Mouse (Mus musculus): ENCODE measurements around the gene Jtb. TPM values are rescaled to one million over a fixed set of nuclear protein-coding genes. Genes with fewer than 3 reads are reported as not detected.
"Not testable (repeated sequence)": the region's sequence is repeated elsewhere in the genome, so short reads cannot be mapped to it uniquely, and the experiment has no call there.

Gene Jtb
- polyA plus RNA-seq, 1 experiment from 2014 or later = 95.8 TPM

DNA sequence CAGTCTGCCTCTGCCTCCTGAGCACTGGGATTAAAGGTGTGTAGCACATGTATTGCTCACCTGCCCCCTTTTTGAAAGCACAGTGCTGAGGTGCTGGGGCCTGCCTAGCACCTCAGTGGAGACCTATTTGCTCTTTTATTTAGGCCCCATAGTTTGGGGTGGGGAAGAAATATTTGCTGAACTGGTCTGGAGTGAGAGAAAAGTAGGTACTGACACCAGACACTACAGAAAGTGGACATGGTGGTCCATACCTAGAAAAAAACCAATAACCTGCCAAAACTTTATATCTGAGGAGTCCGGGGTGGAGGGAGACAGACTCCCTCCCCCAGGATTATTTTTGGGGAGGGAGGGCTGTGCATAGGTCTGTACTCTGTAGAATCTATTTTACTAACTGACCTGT, 21.8 kb downstream of the Jtb start:
- H3K9ac ChIP-seq (ENCODE audit: low read depth, low read length); H3K4me3 ChIP-seq (ENCODE audit: low read depth, low read length); H3K9me3 ChIP-seq (replicated peaks; ENCODE audit: control insufficient read depth, low read length); H3K4me1 ChIP-seq (ENCODE audit: control insufficient read depth, insufficient read depth, low read length); ATAC-seq (replicated peaks; ENCODE audit: insufficient number of reproducible peaks, low FRiP score, low TSS enrichment); H3K27ac ChIP-seq (ENCODE audit: low read depth, low read length); H3K36me3 ChIP-seq (ENCODE audit: control insufficient read depth, insufficient read depth, low read length); H3K27me3 ChIP-seq (ENCODE audit: control insufficient read depth, insufficient read depth, low read length); H3K4me2 ChIP-seq: not testable (repeated sequence)
- WGBS (ENCODE audit: insufficient replicate concordance) = 76% methylated on average over 1 of the region's 1 CpGs

DNA sequence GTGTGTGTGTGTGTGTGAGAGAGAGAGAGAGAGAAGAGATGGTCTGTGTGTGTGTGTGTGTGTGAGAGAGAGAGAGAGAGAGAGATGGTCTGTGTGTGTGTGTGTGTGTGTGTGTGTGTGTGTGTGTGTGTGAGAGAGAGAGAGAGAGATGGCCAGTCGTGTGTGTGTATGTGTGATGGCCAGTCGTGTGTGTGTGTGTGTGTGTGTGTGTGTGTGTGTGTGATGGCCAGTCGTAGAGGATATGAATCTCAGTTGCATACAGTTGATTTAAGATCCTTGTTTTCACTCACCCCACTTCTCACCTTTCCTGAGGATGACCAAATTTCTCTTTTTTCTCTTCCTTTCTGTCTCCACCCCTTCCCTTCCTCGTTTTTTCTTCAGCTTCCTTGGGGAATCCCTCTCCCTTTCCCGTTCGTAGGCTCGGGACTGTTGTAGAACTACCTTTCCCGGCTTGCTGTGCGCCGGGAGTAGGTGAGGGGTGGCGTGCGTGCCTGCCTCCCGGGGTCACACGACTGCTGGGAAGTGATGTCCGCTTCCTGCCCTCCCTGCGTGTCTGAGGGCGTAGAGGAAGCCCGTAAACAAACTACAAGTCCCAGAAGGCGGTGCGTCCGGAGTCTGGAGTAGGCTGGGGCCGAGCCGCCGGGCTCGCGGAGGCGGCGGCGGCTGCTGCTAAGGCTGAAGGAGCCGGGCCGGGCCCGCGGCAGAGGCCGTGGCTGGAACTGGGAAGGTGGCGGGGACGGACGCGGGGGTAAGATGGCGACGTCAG, 22.4 kb downstream of the Jtb start, which contains the start of gene Crtc2:
Gene Crtc2, plus strand, starts transcription at position 511 of the 766 bp plus-strand sequence.
- H3K4me2 ChIP-seq = peak within 1 kb of the TSS; percentile 87
- ATAC-seq (replicated peaks; ENCODE audit: insufficient number of reproducible peaks, low FRiP score, low TSS enrichment) = peak; percentile 96
- peaks cover 2% of the 10 kb centered on the region; the same call in 1 of the 2 replicates for H3K36me3 ChIP-seq (ENCODE audit: control insufficient read depth, insufficient read depth, low read length)
- H3K27ac ChIP-seq (ENCODE audit: low read depth, low read length) = peak within 1 kb of the TSS; percentile 87
- H3K27me3 ChIP-seq (ENCODE audit: control insufficient read depth, insufficient read depth, low read length) = no peaks in the 10 kb centered on the region
- H3K9ac ChIP-seq (ENCODE audit: low read depth, low read length) = peak within 1 kb of the TSS; percentile 92
- H3K9me3 ChIP-seq (replicated peaks; ENCODE audit: control insufficient read depth, low read length) = no peaks in the 10 kb centered on the region
- H3K4me3 ChIP-seq (ENCODE audit: low read depth, low read length) = peak within 1 kb of the TSS; percentile 91
- 3% methylated on average over 40 of the region's 40 CpGs for WGBS (ENCODE audit: insufficient replicate concordance)
- peaks cover 9% of the 10 kb centered on the region for H3K4me1 ChIP-seq (ENCODE audit: control insufficient read depth, insufficient read depth, low read length)

DNA sequence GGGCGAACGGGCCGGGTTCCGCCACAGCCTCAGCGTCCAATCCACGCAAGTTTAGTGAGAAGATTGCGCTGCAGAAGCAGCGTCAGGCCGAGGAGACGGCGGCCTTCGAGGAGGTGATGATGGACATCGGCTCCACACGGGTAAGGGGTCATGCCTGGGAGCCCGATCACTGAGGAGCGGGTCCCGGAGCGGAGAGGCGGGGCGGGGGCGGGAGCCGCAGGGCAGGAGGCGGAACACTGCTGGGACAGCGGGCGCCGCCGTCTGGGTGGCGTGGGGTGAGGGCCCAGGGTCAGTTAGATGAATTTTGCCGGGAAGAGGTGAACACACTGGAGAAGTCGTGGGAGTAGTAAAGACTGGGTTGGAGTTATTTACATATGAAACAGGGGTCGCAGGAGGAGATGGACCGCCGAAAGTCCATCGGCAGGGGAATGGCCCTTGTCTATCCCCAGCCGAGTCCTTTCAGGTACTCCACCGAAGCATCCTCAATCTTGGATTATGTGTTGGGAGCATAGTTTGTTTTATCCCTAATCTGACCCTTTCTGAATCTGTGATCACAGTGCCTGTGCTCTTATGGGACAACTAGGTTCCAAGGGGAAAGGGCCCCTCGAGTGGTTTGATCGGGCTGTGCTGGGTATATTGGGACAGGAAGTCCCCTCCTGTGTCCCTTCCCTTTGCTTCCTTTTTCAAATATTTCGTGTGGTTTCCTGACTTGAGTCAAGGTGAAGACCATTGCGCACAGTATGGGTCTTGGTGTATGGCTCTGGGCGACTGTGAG, 23.2 kb downstream of the Jtb start:
- Histone ChIP-seq H3K4me1 (ENCODE audit: control insufficient read depth, insufficient read depth, low read length) (peaks cover 6% of the 10 kb centered on the region), H3K4me2 (peak overlapping the region; percentile 87), H3K9ac (ENCODE audit: low read depth, low read length) (peak overlapping the region; percentile 92), H3K27me3 (ENCODE audit: control insufficient read depth, insufficient read depth, low read length) (no peaks in the 10 kb centered on the region), H3K4me3 (ENCODE audit: low read depth, low read length) (peak overlapping the region; percentile 91), H3K36me3 (ENCODE audit: control insufficient read depth, insufficient read depth, low read length) (peaks cover 6% of the 10 kb centered on the region), H3K9me3 (replicated peaks; ENCODE audit: control insufficient read depth, low read length) (no peaks in the 10 kb centered on the region), H3K27ac (ENCODE audit: low read depth, low read length) (peak overlapping the region; percentile 87)
- ATAC-seq (replicated peaks; ENCODE audit: insufficient number of reproducible peaks, low FRiP score, low TSS enrichment) = peak; percentile 75
- 1% methylated on average over 41 of the region's 41 CpGs for WGBS (ENCODE audit: insufficient replicate concordance)

DNA sequence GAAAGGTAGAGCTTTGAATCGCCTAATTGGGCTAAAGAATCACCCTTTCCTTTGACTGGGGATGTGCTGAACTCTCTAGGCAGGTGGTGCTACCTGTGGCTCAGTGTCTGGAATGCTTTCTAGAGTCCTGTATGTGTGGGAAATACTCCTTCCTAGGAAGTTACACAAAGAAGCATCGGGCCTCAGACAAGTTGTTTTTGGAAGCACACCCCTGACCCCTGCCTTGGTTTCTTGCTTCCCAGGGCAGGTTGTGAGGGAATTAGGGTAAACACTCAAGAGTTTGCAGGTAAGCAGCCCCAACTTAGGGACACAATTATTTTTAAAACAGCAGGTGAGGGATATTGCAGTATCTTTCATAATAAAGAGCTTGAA, 23.8 kb downstream of the Jtb start:
- Histone ChIP-seq H3K4me1 (ENCODE audit: control insufficient read depth, insufficient read depth, low read length) (peaks cover 6% of the 10 kb centered on the region), H3K4me3 (ENCODE audit: low read depth, low read length) (peak overlapping the region; percentile 91), H3K27ac (ENCODE audit: low read depth, low read length) (peak overlapping the region; percentile 87), H3K27me3 (ENCODE audit: control insufficient read depth, insufficient read depth, low read length) (no peaks in the 10 kb centered on the region), H3K9me3 (replicated peaks; ENCODE audit: control insufficient read depth, low read length) (no peaks in the 10 kb centered on the region), H3K36me3 (ENCODE audit: control insufficient read depth, insufficient read depth, low read length) (peaks cover 10% of the 10 kb centered on the region), H3K4me2 (peak overlapping the region; percentile 87), H3K9ac (ENCODE audit: low read depth, low read length) (peak overlapping the region; percentile 92)
- 28% methylated on average over 2 of the region's 2 CpGs for WGBS (ENCODE audit: insufficient replicate concordance)
- ATAC-seq (replicated peaks; ENCODE audit: insufficient number of reproducible peaks, low FRiP score, low TSS enrichment) = no peak

DNA sequence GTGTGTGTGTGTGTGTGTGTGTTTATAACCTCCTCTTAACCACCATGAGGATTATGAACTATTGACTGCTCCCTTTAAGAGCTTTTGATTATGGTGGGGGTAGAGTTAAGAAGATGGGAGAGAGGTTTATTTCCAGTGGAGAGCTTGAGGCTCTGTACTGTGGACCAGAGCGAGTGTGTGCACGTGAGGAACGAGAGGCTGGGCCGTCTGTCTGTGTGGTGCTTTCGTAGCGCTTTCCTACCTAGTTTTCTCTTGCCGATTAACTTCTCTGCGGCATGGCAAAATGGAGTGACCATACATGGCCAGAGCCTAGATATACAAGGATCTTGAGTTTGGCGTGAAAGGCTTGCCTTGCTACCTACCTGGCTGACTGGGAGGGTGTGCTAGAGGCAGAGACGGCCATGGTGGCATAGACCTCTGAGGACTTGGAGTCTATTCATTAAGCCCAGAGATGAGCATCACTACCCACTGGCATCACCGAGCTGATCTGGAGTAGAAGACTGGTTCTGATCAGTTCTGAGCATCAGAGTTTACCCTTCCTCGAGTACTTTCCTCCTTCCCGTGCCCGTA, 24.5 kb downstream of the Jtb start:
- H3K4me2 ChIP-seq = no peak overlapping the region
- H3K9me3 ChIP-seq (replicated peaks; ENCODE audit: control insufficient read depth, low read length) = no peaks in the 10 kb centered on the region
- no peak overlapping the region for H3K9ac ChIP-seq (ENCODE audit: low read depth, low read length)
- H3K27me3 ChIP-seq (ENCODE audit: control insufficient read depth, insufficient read depth, low read length) = no peaks in the 10 kb centered on the region
- WGBS (ENCODE audit: insufficient replicate concordance) = 91% methylated on average over 14 of the region's 14 CpGs
- no peak for ATAC-seq (replicated peaks; ENCODE audit: insufficient number of reproducible peaks, low FRiP score, low TSS enrichment)
- H3K27ac ChIP-seq (ENCODE audit: low read depth, low read length) = no peak overlapping the region
- H3K36me3 ChIP-seq (ENCODE audit: control insufficient read depth, insufficient read depth, low read length) = peaks cover 17% of the 10 kb centered on the region
- no peak overlapping the region for H3K4me3 ChIP-seq (ENCODE audit: low read depth, low read length)
- peaks cover 6% of the 10 kb centered on the region for H3K4me1 ChIP-seq (ENCODE audit: control insufficient read depth, insufficient read depth, low read length)

DNA sequence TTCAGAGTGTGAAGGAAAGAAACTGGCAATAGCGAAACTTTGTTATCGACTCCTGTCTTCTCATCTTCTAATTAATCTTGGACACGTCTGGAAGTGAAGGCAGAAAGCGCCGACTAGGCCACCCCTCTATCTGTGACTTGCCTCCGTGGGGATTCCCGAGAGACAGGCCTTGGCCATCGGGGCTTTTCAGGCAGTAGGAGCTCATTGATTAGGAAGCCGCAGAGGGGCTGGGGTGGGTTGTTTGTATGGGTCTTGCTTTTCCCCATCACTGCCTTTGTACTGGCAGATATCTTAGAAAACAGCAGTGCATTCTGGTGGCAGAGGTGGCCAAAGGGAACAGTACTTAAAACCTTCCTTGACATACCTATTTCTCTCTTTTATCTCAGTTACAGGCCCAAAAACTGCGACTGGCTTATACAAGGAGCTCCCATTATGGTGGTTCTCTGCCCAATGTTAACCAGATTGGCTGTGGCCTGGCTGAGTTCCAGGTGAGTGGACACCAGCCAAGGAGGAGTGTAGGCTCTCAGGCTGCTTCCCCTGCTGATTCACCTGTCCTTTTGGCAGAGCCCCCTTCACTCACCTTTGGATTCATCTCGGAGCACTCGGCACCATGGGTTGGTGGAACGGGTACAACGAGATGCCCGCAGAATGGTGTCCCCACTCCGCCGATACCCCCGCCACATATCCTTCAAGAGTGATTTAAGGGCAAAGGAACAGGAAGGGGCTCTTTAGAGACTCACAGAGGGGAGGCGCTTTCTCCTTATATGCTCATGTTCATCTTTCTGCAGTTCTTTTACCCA, 25.5 kb downstream of the Jtb start:
- no peak overlapping the region for H3K27ac ChIP-seq (ENCODE audit: low read depth, low read length)
- H3K4me1 ChIP-seq (ENCODE audit: control insufficient read depth, insufficient read depth, low read length) = peaks cover 6% of the 10 kb centered on the region
- ATAC-seq (replicated peaks; ENCODE audit: insufficient number of reproducible peaks, low FRiP score, low TSS enrichment) = no peak
- H3K9ac ChIP-seq (ENCODE audit: low read depth, low read length) = no peak overlapping the region
- peaks cover 19% of the 10 kb centered on the region for H3K36me3 ChIP-seq (ENCODE audit: control insufficient read depth, insufficient read depth, low read length)
- H3K9me3 ChIP-seq (replicated peaks; ENCODE audit: control insufficient read depth, low read length) = no peaks in the 10 kb centered on the region
- WGBS (ENCODE audit: insufficient replicate concordance) = 89% methylated on average over 19 of the region's 19 CpGs
- H3K27me3 ChIP-seq (ENCODE audit: control insufficient read depth, insufficient read depth, low read length) = no peaks in the 10 kb centered on the region
- H3K4me2 ChIP-seq = no peak overlapping the region
- H3K4me3 ChIP-seq (ENCODE audit: low read depth, low read length) = no peak overlapping the region

DNA sequence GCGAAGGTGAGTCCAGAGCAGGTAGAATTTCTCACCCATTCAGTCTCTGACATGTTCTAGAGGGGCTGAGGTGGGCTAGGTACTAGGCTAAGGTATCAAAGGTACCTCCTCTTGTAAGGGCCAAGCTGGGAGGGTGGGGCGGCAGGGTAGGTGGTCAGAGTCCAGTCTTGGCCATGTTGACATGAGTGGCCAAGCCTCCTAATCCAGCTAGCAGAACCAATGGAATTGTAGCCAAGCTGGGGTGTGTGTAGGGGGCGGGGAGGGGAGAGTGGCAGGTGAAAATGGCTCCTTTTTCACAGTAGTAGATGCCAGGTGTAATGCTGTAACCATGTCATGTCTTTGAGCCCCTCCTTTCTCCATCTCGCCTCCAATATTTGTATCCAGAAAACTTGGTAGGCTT, 27.1 kb downstream of the Jtb start:
- no peak for ATAC-seq (replicated peaks; ENCODE audit: insufficient number of reproducible peaks, low FRiP score, low TSS enrichment)
- H3K4me2 ChIP-seq = no peak overlapping the region
- WGBS (ENCODE audit: insufficient replicate concordance) = 87% methylated on average over 4 of the region's 4 CpGs
- no peak overlapping the region for H3K9ac ChIP-seq (ENCODE audit: low read depth, low read length)
- peaks cover 32% of the 10 kb centered on the region for H3K36me3 ChIP-seq (ENCODE audit: control insufficient read depth, insufficient read depth, low read length)
- no peaks in the 10 kb centered on the region for H3K27me3 ChIP-seq (ENCODE audit: control insufficient read depth, insufficient read depth, low read length)
- H3K4me1 ChIP-seq (ENCODE audit: control insufficient read depth, insufficient read depth, low read length) = peaks cover 6% of the 10 kb centered on the region
- H3K4me3 ChIP-seq (ENCODE audit: low read depth, low read length) = no peak overlapping the region
- no peaks in the 10 kb centered on the region for H3K9me3 ChIP-seq (replicated peaks; ENCODE audit: control insufficient read depth, low read length)
- no peak overlapping the region for H3K27ac ChIP-seq (ENCODE audit: low read depth, low read length)

DNA sequence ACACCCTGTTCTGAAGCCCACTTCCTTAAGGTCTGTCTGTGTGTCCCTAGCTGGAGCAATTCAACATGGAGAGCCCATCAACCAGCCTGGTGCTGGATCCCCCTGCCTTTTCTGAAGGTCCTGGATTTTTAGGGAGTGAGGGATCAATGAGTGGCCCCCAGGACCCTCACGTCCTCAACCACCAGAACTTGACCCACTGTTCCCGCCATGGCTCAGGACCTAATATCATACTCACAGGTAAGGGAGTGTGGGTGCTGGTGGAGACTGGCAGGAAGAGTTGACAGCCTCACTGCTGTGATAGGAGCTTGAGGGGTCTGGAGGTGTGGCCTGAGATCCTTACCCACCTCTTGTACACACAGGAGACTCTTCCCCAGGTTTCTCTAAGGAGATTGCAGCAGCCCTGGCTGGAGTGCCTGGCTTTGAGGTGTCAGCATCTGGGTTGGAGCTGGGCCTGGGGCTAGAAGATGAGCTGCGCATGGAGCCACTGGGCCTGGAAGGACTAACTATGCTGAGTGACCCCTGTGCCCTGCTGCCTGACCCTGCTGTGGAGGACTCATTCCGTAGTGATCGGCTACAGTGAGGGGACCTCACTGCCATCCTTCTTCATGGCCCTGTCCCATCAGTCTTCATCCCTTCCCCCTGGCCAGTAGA, 31.8 kb downstream of the Jtb start:
- H3K4me1 ChIP-seq (ENCODE audit: control insufficient read depth, insufficient read depth, low read length) = peaks cover 9% of the 10 kb centered on the region; the same call in 1 of the 2 replicates
- H3K36me3 ChIP-seq (ENCODE audit: control insufficient read depth, insufficient read depth, low read length) = peaks cover 34% of the 10 kb centered on the region
- no peak overlapping the region for H3K4me2 ChIP-seq
- no peak for ATAC-seq (replicated peaks; ENCODE audit: insufficient number of reproducible peaks, low FRiP score, low TSS enrichment)
- no peak overlapping the region for H3K4me3 ChIP-seq (ENCODE audit: low read depth, low read length)
- H3K9me3 ChIP-seq (replicated peaks; ENCODE audit: control insufficient read depth, low read length) = no peaks in the 10 kb centered on the region
- no peak overlapping the region for H3K9ac ChIP-seq (ENCODE audit: low read depth, low read length)
- H3K27me3 ChIP-seq (ENCODE audit: control insufficient read depth, insufficient read depth, low read length) = no peaks in the 10 kb centered on the region
- 80% methylated on average over 5 of the region's 5 CpGs for WGBS (ENCODE audit: insufficient replicate concordance)
- no peak overlapping the region for H3K27ac ChIP-seq (ENCODE audit: low read depth, low read length)

Data from heart, embryonic 11.5 days (tissue).